Mouse (Mus musculus) small intestine, adult 2 months (tissue): Measurements from ENCODE around the gene Ugt2a2. TPM values are rescaled to one million over a fixed set of nuclear protein-coding genes. Genes with fewer than 3 reads are reported as not detected.
"Not testable (repeated sequence)": the region's sequence is repeated elsewhere in the genome, so short reads cannot be mapped to it uniquely, and the experiment has no call there.

Source experiments
- H3K27ac ChIP-seq: fragments of 200-500 bp; 2 replicates; pipeline ENCODE4 v1.5.1; 2012; ENCODE audit warnings: low read depth, low read length, control low read depth, inconsistent platforms; ENCODE audit not compliant: insufficient read depth
- H3K27me3 ChIP-seq: fragments of 200-500 bp; 2 replicates; pipeline ENCODE4 v1.6.1; 2012; ENCODE audit warnings: mild to moderate bottlenecking, moderate library complexity, low read length, inconsistent platforms; ENCODE audit not compliant: control insufficient read depth, insufficient read depth
- H3K36me3 ChIP-seq: fragments of 200-500 bp; 2 replicates; pipeline ENCODE4 v1.6.1; 2012; ENCODE audit warnings: mild to moderate bottlenecking, low read length, control low read depth, inconsistent platforms; ENCODE audit not compliant: control insufficient read depth, insufficient read depth
- H3K4me1 ChIP-seq: fragments of 200-500 bp; 2 replicates; pipeline ENCODE4 v1.6.1; 2012; ENCODE audit warnings: low read length, inconsistent platforms, mixed read lengths; ENCODE audit not compliant: control insufficient read depth, insufficient read depth, insufficient read length
- H3K4me3 ChIP-seq: fragments of 200-500 bp; 2 replicates; pipeline ENCODE4 v1.5.1; 2012; ENCODE audit warnings: low read depth, mild to moderate bottlenecking, control low read depth, inconsistent platforms, low read length, moderate library complexity
- CTCF ChIP-seq: fragments of 200-500 bp; IDR thresholded peaks from 2 replicates; pipeline ENCODE4 v1.5.1; 2012; ENCODE audit warnings: low read depth, mild to moderate bottlenecking, control low read depth, inconsistent platforms, low read length, moderate library complexity, mixed read lengths; ENCODE audit not compliant: insufficient replicate concordance, insufficient read length; ENCODE audit errors: extremely low read depth
- POLR2A ChIP-seq: fragments of 200-500 bp; IDR thresholded peaks from 2 replicates; pipeline ENCODE4 v1.6.1; 2012; ENCODE audit warnings: low read depth, mild to moderate bottlenecking, control low read depth, inconsistent platforms, low read length, moderate library complexity
- WGBS: fragments of 180-500 bp; shearing (Covaris S2); methylation state at CpG from one replicate; pipeline ENCODE4 v1.1.7; 2018; 5-methylcytosine and 5-hydroxymethylcytosine counted together
- polyA plus RNA-seq: library from polyadenylated mRNA; depleted of rRNA; stranded (reverse); fragments of >200 nt; gene quantifications from 2 replicates; pipeline ENCODE4 v1.2.3, GENCODE M21; 2012; rRNA removed

Gene Ugt2a2
- polyA plus RNA-seq, 1 experiment: not detected

DNA sequence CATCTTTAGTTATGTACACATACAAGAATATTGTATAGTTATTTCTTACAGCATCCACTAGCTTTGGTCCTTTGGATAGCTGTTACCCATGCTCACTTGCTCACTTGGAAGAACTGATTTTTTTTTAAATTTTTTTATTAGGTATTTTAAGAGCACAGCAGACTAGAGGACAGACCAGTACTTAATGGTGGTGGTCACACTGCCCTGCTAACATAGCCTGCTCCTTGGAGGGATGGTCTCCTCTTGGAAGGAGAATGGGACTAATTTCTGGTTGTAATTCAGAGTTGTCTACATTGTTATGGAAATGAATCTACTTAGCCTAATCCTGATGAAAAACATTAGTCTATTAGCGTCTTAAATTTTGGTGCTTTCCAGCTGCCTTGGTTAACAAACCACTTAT, 23.2 kb downstream of the Ugt2a2 start:
- no peaks in the 10 kb centered on the region for H3K27me3 ChIP-seq
- H3K4me1 ChIP-seq: peaks cover 4% of the 10 kb centered on the region; the same call in 1 of the 2 replicates
- TF ChIP-seq CTCF: no peak
- no peak for TF ChIP-seq POLR2A
- H3K36me3 ChIP-seq: no peaks in the 10 kb centered on the region
- no peak overlapping the region for H3K27ac ChIP-seq
- WGBS: 75% methylated on average over 1 of the region's 1 CpGs
- H3K4me3 ChIP-seq: no peak overlapping the region

GRCm38 (mm10) chr5:87457701-87458100, 24.4 kb downstream of the Ugt2a2 start:
- no peak for TF ChIP-seq POLR2A
- no peak for TF ChIP-seq CTCF
- Histone ChIP-seq H3K4me1 (peaks cover 6% of the 10 kb centered on the region; the same call in 1 of the 2 replicates), H3K27ac (peak overlapping the region; percentile 49; the same call in 1 of the 2 replicates), H3K27me3 (no peaks in the 10 kb centered on the region), H3K36me3 (no peaks in the 10 kb centered on the region), H3K4me3 (no peak overlapping the region)

- WGBS: 30% methylated on average over 3 of the region's 3 CpGs
- H3K4me3 ChIP-seq: no peak overlapping the region
- H3K27ac ChIP-seq: peak overlapping the region; percentile 78
- H3K27me3 ChIP-seq: no peaks in the 10 kb centered on the region
- peaks cover 8% of the 10 kb centered on the region; the same call in 1 of the 2 replicates for H3K4me1 ChIP-seq
- H3K36me3 ChIP-seq: no peaks in the 10 kb centered on the region
- TF ChIP-seq CTCF (no peak), POLR2A (no peak)
Observed at GRCm38 (mm10) chr5:87456216-87456850, 25.7 kb downstream of the Ugt2a2 start.

DNA sequence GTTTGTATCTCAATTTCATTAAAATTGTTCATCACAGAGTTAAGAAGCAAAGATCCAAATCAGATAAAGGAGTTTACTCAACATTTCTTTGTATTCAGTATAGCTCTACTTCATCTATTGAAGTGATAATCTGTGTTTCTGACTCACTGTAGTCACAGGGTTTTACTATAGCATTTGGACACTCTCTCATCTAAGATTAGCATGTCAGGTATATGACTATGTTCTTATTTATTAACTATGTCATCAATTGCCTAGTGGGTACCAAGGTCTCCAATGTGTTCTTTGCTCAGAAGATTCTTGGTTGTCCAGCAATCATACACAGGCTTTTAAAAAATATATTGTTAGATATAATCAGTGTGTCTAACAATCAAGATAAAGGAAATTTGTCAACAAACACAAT, 26.5 kb downstream of the Ugt2a2 start:
- no peak overlapping the region for H3K4me3 ChIP-seq
- peaks cover 8% of the 10 kb centered on the region; the same call in 1 of the 2 replicates for H3K4me1 ChIP-seq
- H3K27me3 ChIP-seq: no peaks in the 10 kb centered on the region
- H3K27ac ChIP-seq: no peak overlapping the region
- TF ChIP-seq CTCF: no peak
- TF ChIP-seq POLR2A: no peak
- no peaks in the 10 kb centered on the region for H3K36me3 ChIP-seq

GRCm38 (mm10) chr5:87452514-87452913, 29.5 kb downstream of the Ugt2a2 start:
- 47% methylated on average over 5 of the region's 5 CpGs for WGBS
- not testable (repeated sequence) for H3K27ac ChIP-seq, H3K36me3 ChIP-seq, H3K4me1 ChIP-seq, H3K27me3 ChIP-seq, H3K4me3 ChIP-seq

GRCm38 (mm10) chr5:87436264-87436663, 45.8 kb downstream of the Ugt2a2 start:
- H3K27me3 ChIP-seq: no peaks in the 10 kb centered on the region

GRCm38 (mm10) chr5:87425676-87426075, 56.4 kb downstream of the Ugt2a2 start:
- no peaks in the 10 kb centered on the region for H3K36me3 ChIP-seq
- 71% methylated on average over 3 of the region's 3 CpGs for WGBS
- H3K27ac ChIP-seq: no peak overlapping the region

More at GRCm38 (mm10) chr5:87436264-87436663, 45.8 kb downstream of the Ugt2a2 start:
- Histone ChIP-seq H3K4me3 (no peak overlapping the region), H3K27ac (no peak overlapping the region), H3K36me3 (no peaks in the 10 kb centered on the region), H3K4me1 (no peaks in the 10 kb centered on the region)
- 23% methylated on average over 3 of the region's 3 CpGs for WGBS
- no peak for TF ChIP-seq CTCF
- no peak for TF ChIP-seq POLR2A

GRCm38 (mm10) chr5:87424041-87424440, 58.0 kb downstream of the Ugt2a2 start, which contains the start of gene Ugt2b38:
Gene Ugt2b38 (minus strand): TSS chr5:87424203.
- not testable (repeated sequence) for H3K27ac ChIP-seq, H3K27me3 ChIP-seq, H3K36me3 ChIP-seq, H3K4me1 ChIP-seq, H3K4me3 ChIP-seq
- 87% methylated on average over 2 of the region's 2 CpGs for WGBS

More at GRCm38 (mm10) chr5:87425676-87426075, 56.4 kb downstream of the Ugt2a2 start:
- Histone ChIP-seq H3K4me3 (no peak overlapping the region), H3K27me3 (no peaks in the 10 kb centered on the region), H3K4me1 (no peaks in the 10 kb centered on the region)
- TF ChIP-seq CTCF: no peak
- no peak for TF ChIP-seq POLR2A

Other genes with a start within 250 kb of the Ugt2a2 start
- not detected in 2 replicates for gene Ugt2b37, start 227.5 kb downstream of the Ugt2a2 start, polyA plus RNA-seq
- gene Ugt2a3, start 145.1 kb downstream of the Ugt2a2 start, polyA plus RNA-seq: 4.8 and 11.6 TPM in 2 replicates
- 0.90 TPM in 1 of 2 replicates, not detected in the other for gene Ugt2b38, start 58.1 kb downstream of the Ugt2a2 start, polyA plus RNA-seq
- not detected in 2 replicates for gene Gm43638, start 4.5 kb upstream of the Ugt2a2 start, polyA plus RNA-seq
- not detected in 2 replicates for gene Ugt2a1, start 8.6 kb upstream of the Ugt2a2 start, polyA plus RNA-seq
- 3.5 and 7.8 TPM in 2 replicates for gene Sult1b1, start 55.9 kb upstream of the Ugt2a2 start, polyA plus RNA-seq
- gene Sult1d1, start 86.8 kb upstream of the Ugt2a2 start, polyA plus RNA-seq: 0.67 and 1.6 TPM in 2 replicates
- not detected in 2 replicates for gene Sult1e1, start 109.3 kb upstream of the Ugt2a2 start, polyA plus RNA-seq
- gene Csn1s1, start 183.9 kb upstream of the Ugt2a2 start, polyA plus RNA-seq: not detected in 2 replicates
- gene Csn2, start 217.4 kb upstream of the Ugt2a2 start, polyA plus RNA-seq: 0.28 TPM in 1 of 2 replicates, not detected in the other